Mouse (Mus musculus): ENCODE data around the gene Kif5a. TPM values are rescaled to one million over a fixed set of nuclear protein-coding genes. Genes with fewer than 3 reads are reported as not detected.

Kif5a gene
- total and polyA plus RNA-seq, 3 experiments: 0.11 to 0.22 TPM; not detected in 1

DNA sequence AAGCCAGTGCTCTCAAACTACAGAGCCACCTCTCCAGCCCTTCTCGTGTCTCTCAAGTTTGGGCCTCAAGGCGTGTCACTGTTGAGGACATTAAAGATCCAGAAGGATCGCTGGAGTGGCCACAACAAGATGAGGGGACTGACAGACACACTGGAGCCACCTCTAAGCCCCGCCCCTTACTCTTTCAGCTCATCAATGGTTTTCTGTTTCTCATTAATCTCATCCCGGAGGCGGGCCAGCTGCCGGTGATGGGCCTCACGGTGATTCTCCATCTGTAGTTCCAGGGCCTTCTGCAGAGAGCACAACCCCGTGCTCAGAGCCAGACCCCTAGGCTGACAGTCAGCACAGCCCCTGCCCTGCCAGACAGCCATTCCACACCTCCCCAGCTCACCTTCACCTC is 26.6 kb downstream of the Kif5a start:
- no peak for DNase-seq (ENCODE audit: low spot score)
- ATAC-seq (ENCODE audit: extremely low read depth, insufficient number of reproducible peaks, low FRiP score, poor library complexity, severe bottlenecking): no peak
- peaks cover 62% of the 10 kb centered on the region for H3K27me3 ChIP-seq (ENCODE audit: insufficient read depth, low read length)
- H3K9me3 ChIP-seq (replicated peaks): peaks cover 6% of the 10 kb centered on the region
- peaks cover 14% of the 10 kb centered on the region for H3K4me1 ChIP-seq (ENCODE audit: insufficient read depth, low read depth, low read length)
- no peak overlapping the region for H3K4me3 ChIP-seq (ENCODE audit: low read depth, low read length)
- H3K36me3 ChIP-seq (replicated peaks): no peaks in the 10 kb centered on the region
- TF ChIP-seq TAL1 (conservative IDR thresholded peaks at IDR 0.05; ENCODE audit: low read depth, low read length): no peak
- no peak for TF ChIP-seq POLR2AphosphoS5 (IDR thresholded peaks at IDR 0.05; ENCODE audit: insufficient replicate concordance, low read depth, low read length)
- no peak for TF ChIP-seq GATA2 (IDR thresholded peaks at IDR 0.05; ENCODE audit: borderline replicate concordance, low read depth, low read length)
- TF ChIP-seq GATA1 (IDR thresholded peaks at IDR 0.05; ENCODE audit: borderline replicate concordance, low read length): no peak
- TF ChIP-seq CTCF (IDR thresholded peaks at IDR 0.05; ENCODE audit: low read depth, low read length): no peak

GRCm38 (mm10) chr10:127233141-127233540 is 30.0 kb downstream of the Kif5a start:
- ATAC-seq (ENCODE audit: extremely low read depth, insufficient number of reproducible peaks, low FRiP score, poor library complexity, severe bottlenecking) (no peak), DNase-seq (ENCODE audit: low spot score) (no peak)
- TF ChIP-seq TAL1 (conservative IDR thresholded peaks at IDR 0.05; ENCODE audit: low read depth, low read length) (no peak), GATA1 (IDR thresholded peaks at IDR 0.05; ENCODE audit: borderline replicate concordance, low read length) (no peak), CTCF (IDR thresholded peaks at IDR 0.05; ENCODE audit: low read depth, low read length) (no peak), POLR2AphosphoS5 (IDR thresholded peaks at IDR 0.05; ENCODE audit: insufficient replicate concordance, low read depth, low read length) (no peak), GATA2 (IDR thresholded peaks at IDR 0.05; ENCODE audit: borderline replicate concordance, low read depth, low read length) (no peak)
- no peak overlapping the region for H3K4me3 ChIP-seq (ENCODE audit: low read depth, low read length)
- H3K9me3 ChIP-seq (replicated peaks): peaks cover 6% of the 10 kb centered on the region
- peaks cover 48% of the 10 kb centered on the region for H3K27me3 ChIP-seq (ENCODE audit: insufficient read depth, low read length)
- H3K36me3 ChIP-seq (replicated peaks): no peaks in the 10 kb centered on the region
- peaks cover 39% of the 10 kb centered on the region for H3K4me1 ChIP-seq (ENCODE audit: insufficient read depth, low read depth, low read length)

DNA sequence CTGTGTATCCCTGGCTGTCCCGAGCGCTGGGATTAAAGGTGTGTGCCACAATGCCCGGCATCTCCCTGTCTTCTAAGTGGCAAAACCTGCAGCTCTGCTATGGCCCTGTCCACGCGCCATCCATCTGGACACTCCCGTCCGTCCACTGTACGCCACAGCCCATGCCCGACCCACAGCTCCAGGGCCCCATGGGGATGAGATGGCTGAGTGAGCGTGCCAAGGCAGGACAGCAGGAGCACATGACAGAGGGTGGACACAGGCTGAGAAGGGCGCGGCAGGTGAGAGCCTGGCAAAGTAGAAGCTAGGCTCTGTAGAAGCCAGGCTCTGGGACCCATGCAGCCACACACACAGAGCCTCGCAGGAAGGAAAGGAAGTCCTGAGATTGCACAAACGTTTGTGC is 31.4 kb downstream of the Kif5a start:
- ATAC-seq (ENCODE audit: extremely low read depth, insufficient number of reproducible peaks, low FRiP score, poor library complexity, severe bottlenecking) (no peak), DNase-seq (ENCODE audit: low spot score) (no peak)
- peaks cover 52% of the 10 kb centered on the region for H3K4me1 ChIP-seq (ENCODE audit: insufficient read depth, low read depth, low read length)
- no peak overlapping the region for H3K4me3 ChIP-seq (ENCODE audit: low read depth, low read length)
- no peaks in the 10 kb centered on the region for H3K36me3 ChIP-seq (replicated peaks)
- peaks cover 34% of the 10 kb centered on the region for H3K27me3 ChIP-seq (ENCODE audit: insufficient read depth, low read length)
- peaks cover 6% of the 10 kb centered on the region for H3K9me3 ChIP-seq (replicated peaks)
- TF ChIP-seq GATA1 (IDR thresholded peaks at IDR 0.05; ENCODE audit: borderline replicate concordance, low read length) (no peak), GATA2 (IDR thresholded peaks at IDR 0.05; ENCODE audit: borderline replicate concordance, low read depth, low read length) (no peak), POLR2AphosphoS5 (IDR thresholded peaks at IDR 0.05; ENCODE audit: insufficient replicate concordance, low read depth, low read length) (no peak), CTCF (IDR thresholded peaks at IDR 0.05; ENCODE audit: low read depth, low read length) (no peak), TAL1 (conservative IDR thresholded peaks at IDR 0.05; ENCODE audit: low read depth, low read length) (no peak)

DNA sequence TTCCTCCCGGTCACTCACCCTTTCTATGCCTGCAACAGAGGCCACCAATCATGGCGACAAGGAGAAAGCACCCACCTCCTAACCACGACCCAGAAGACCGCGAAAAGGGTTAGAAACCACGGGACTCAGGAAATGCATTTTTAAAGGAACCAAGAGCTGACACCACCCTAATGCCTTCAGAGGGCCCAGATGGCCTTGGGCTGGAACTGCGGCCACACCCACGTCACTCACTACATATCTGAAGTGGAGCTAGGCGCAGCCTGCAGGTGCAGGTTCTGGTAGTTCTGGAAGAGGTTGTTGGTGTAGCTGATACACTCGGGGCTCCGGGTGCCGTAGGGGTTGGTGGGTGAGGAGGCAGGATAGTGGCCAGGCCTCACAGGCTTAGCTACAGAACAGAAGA is 32.5 kb downstream of the Kif5a start:
- peaks cover 25% of the 10 kb centered on the region for H3K27me3 ChIP-seq (ENCODE audit: insufficient read depth, low read length)
- H3K36me3 ChIP-seq (replicated peaks): no peaks in the 10 kb centered on the region
- ATAC-seq (ENCODE audit: extremely low read depth, insufficient number of reproducible peaks, low FRiP score, poor library complexity, severe bottlenecking) (no peak), DNase-seq (ENCODE audit: low spot score) (no peak)
- peaks cover 6% of the 10 kb centered on the region for H3K9me3 ChIP-seq (replicated peaks)
- TF ChIP-seq GATA1 (IDR thresholded peaks at IDR 0.05; ENCODE audit: borderline replicate concordance, low read length) (no peak), POLR2AphosphoS5 (IDR thresholded peaks at IDR 0.05; ENCODE audit: insufficient replicate concordance, low read depth, low read length) (no peak), TAL1 (conservative IDR thresholded peaks at IDR 0.05; ENCODE audit: low read depth, low read length) (no peak), GATA2 (IDR thresholded peaks at IDR 0.05; ENCODE audit: borderline replicate concordance, low read depth, low read length) (no peak), CTCF (IDR thresholded peaks at IDR 0.05; ENCODE audit: low read depth, low read length) (no peak)
- H3K4me3 ChIP-seq (ENCODE audit: low read depth, low read length): no peak overlapping the region
- peaks cover 59% of the 10 kb centered on the region for H3K4me1 ChIP-seq (ENCODE audit: insufficient read depth, low read depth, low read length)

DNA sequence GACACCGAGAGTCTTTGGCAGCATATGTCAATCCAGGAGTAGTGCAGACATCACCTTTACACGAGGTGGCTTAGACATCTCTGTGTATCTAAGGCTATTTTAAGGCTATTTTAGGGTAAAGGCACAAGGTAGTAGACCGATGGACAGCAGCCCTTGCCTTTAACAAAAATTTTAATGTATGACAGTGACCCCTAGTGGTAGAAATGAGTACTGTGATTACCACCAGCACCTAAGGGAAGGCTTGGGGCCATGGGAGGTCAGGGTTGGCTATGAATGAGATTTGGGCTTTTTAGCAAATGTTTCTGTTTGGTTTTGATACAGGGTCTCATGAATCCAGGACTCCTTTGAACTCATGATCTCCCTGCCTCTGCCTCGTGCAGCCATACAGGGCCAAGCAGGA is 34.3 kb downstream of the Kif5a start:
- H3K27me3 ChIP-seq (ENCODE audit: insufficient read depth, low read length): peaks cover 14% of the 10 kb centered on the region
- TF ChIP-seq POLR2AphosphoS5 (IDR thresholded peaks at IDR 0.05; ENCODE audit: insufficient replicate concordance, low read depth, low read length): no peak
- peak; percentile 70 for TF ChIP-seq CTCF (IDR thresholded peaks at IDR 0.05; ENCODE audit: low read depth, low read length)
- H3K4me1 ChIP-seq (ENCODE audit: insufficient read depth, low read depth, low read length): peaks cover 65% of the 10 kb centered on the region
- H3K36me3 ChIP-seq (replicated peaks): no peaks in the 10 kb centered on the region
- ATAC-seq (ENCODE audit: extremely low read depth, insufficient number of reproducible peaks, low FRiP score, poor library complexity, severe bottlenecking): peak; percentile 57; the same call in 1 of the 2 replicates
- H3K4me3 ChIP-seq (ENCODE audit: low read depth, low read length): no peak overlapping the region
- peak; percentile 67 for DNase-seq (ENCODE audit: low spot score)
- H3K9me3 ChIP-seq (replicated peaks): no peaks in the 10 kb centered on the region

DNA sequence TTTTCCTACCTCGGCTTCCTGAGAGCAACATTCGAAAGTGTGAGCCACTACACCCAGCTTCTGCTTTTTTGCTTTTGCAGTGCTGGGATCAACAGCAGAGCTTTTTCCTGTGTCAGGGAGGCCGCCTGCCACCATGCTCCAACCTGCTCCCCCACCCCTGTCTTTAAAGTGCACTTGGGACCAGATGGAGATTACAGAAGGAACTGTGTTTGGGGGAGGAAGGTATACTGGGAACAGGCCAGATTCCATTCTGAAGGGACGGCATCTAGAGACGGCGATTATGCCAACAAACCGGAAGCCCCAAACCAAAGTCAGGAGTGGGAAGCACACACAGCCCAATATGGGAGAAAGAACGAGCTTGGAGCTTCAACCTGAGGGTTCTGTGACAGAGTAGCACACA is 36.0 kb downstream of the Kif5a start:
- H3K9me3 ChIP-seq (replicated peaks): no peaks in the 10 kb centered on the region
- no peaks in the 10 kb centered on the region for H3K36me3 ChIP-seq (replicated peaks)
- TF ChIP-seq CTCF (IDR thresholded peaks at IDR 0.05; ENCODE audit: low read depth, low read length) (no peak), GATA1 (IDR thresholded peaks at IDR 0.05; ENCODE audit: borderline replicate concordance, low read length) (no peak), TAL1 (conservative IDR thresholded peaks at IDR 0.05; ENCODE audit: low read depth, low read length) (no peak), GATA2 (IDR thresholded peaks at IDR 0.05; ENCODE audit: borderline replicate concordance, low read depth, low read length) (no peak), POLR2AphosphoS5 (IDR thresholded peaks at IDR 0.05; ENCODE audit: insufficient replicate concordance, low read depth, low read length) (no peak)
- H3K4me1 ChIP-seq (ENCODE audit: insufficient read depth, low read depth, low read length): peaks cover 69% of the 10 kb centered on the region
- H3K27me3 ChIP-seq (ENCODE audit: insufficient read depth, low read length): peaks cover 13% of the 10 kb centered on the region
- ATAC-seq (ENCODE audit: extremely low read depth, insufficient number of reproducible peaks, low FRiP score, poor library complexity, severe bottlenecking): no peak
- no peak overlapping the region for H3K4me3 ChIP-seq (ENCODE audit: low read depth, low read length)
- DNase-seq (ENCODE audit: low spot score): no peak
